Mouse (Mus musculus) limb, embryonic 12.5 days (tissue): ENCODE results near the gene Cldn10. TPM values are rescaled to one million over a fixed set of nuclear protein-coding genes. Genes with fewer than 3 reads are reported as not detected.
A peak's percentile ranks its signal among the peaks of the same experiment; 100 is the strongest.

ENCODE experiments used
- ATAC-seq: fragments of 200-750 bp; cut with Nextera tagmentation; 2 replicates; pipeline ENCODE4 v1.8.0; 2017; ENCODE audit warnings: low read depth, moderate TSS enrichment; ENCODE audit not compliant: insufficient number of reproducible peaks, insufficient read depth, low FRiP score, low TSS enrichment
- H3K27ac ChIP-seq: fragments of 300-500 bp; sonication (generic); 2 replicates; pipeline ENCODE4 v1.5.1; 2016; ENCODE audit warnings: mild to moderate bottlenecking, moderate library complexity
- H3K27me3 ChIP-seq: fragments of 300-500 bp; sonication (generic); 2 replicates; pipeline ENCODE4 v1.6.1; 2016; ENCODE audit warnings: mild to moderate bottlenecking, moderate library complexity
- H3K36me3 ChIP-seq: fragments of 300-500 bp; sonication (generic); 2 replicates; pipeline ENCODE4 v1.6.1; 2016; ENCODE audit warnings: mild to moderate bottlenecking, moderate library complexity
- H3K4me1 ChIP-seq: fragments of 300-500 bp; sonication (generic); replicated peaks from 2 replicates; pipeline ENCODE4 v1.6.1; 2016
- H3K4me2 ChIP-seq: fragments of 300-500 bp; sonication (generic); 2 replicates; pipeline ENCODE4 v1.6.1; 2016; ENCODE audit warnings: mild to moderate bottlenecking, moderate library complexity
- H3K4me3 ChIP-seq: fragments of 300-500 bp; sonication (generic); replicated peaks from 2 replicates; pipeline ENCODE4 v1.5.1; 2016; ENCODE audit warnings: mild to moderate bottlenecking
- H3K9ac ChIP-seq: fragments of 300-500 bp; sonication (generic); replicated peaks from 2 replicates; pipeline ENCODE4 v1.6.1; 2016; ENCODE audit warnings: mild to moderate bottlenecking, moderate library complexity
- H3K9me3 ChIP-seq: fragments of 300-500 bp; sonication (generic); 2 replicates; pipeline ENCODE4 v1.6.1; 2016; ENCODE audit warnings: mild to moderate bottlenecking, moderate library complexity
- WGBS: fragments of 180-500 bp; shearing (Covaris S2); methylation state at CpG from one replicate; pipeline ENCODE4 v1.1.7; 2016; 5-methylcytosine and 5-hydroxymethylcytosine counted together
- polyA plus RNA-seq: library from polyadenylated mRNA; unstranded; fragments of >200 nt; fragmentation: Nextera tagmentation; extraction: Ambion mirVana; gene quantifications from 2 replicates; pipeline ENCODE4 v1.2.1, GENCODE M21; 2016

Gene Cldn10
- polyA plus RNA-seq, 1 experiment from 2014 or later = 1.2 TPM

GRCm38 (mm10) chr14:118846834-118847233 is 59.1 kb downstream of the Cldn10 start:
- ATAC-seq = no peak
- H3K4me1 ChIP-seq = no peaks in the 10 kb centered on the region
- no peak overlapping the region for H3K27ac ChIP-seq
- no peaks in the 10 kb centered on the region for H3K9me3 ChIP-seq
- no peak overlapping the region for H3K4me2 ChIP-seq
- H3K9ac ChIP-seq = no peak overlapping the region
- no peak overlapping the region for H3K4me3 ChIP-seq
- peaks cover 18% of the 10 kb centered on the region; the same call in 1 of the 2 replicates for H3K27me3 ChIP-seq
- WGBS = 93% methylated on average over 10 of the region's 10 CpGs
- H3K36me3 ChIP-seq = no peaks in the 10 kb centered on the region

- Histone ChIP-seq H3K4me1 (peaks cover 3% of the 10 kb centered on the region; the same call in 1 of the 2 replicates), H3K36me3 (no peaks in the 10 kb centered on the region), H3K9me3 (no peaks in the 10 kb centered on the region), H3K4me3 (no peak overlapping the region), H3K27ac (no peak overlapping the region), H3K27me3 (peaks cover 18% of the 10 kb centered on the region; the same call in 1 of the 2 replicates), H3K4me2 (no peak overlapping the region), H3K9ac (no peak overlapping the region)
- no peak for ATAC-seq
- 71% methylated on average over 7 of the region's 7 CpGs for WGBS
These were observed 60.5 kb downstream of the Cldn10 start for GRCm38 (mm10) chr14:118848171-118848570.

- no peaks in the 10 kb centered on the region for H3K36me3 ChIP-seq
- H3K9me3 ChIP-seq = no peaks in the 10 kb centered on the region
- peaks cover 6% of the 10 kb centered on the region; the same call in 1 of the 2 replicates for H3K4me1 ChIP-seq
- H3K9ac ChIP-seq = no peak overlapping the region
- no peak overlapping the region for H3K4me3 ChIP-seq
- H3K27me3 ChIP-seq = peaks cover 34% of the 10 kb centered on the region
- no peak overlapping the region for H3K27ac ChIP-seq
- no peak overlapping the region for H3K4me2 ChIP-seq
- 75% methylated on average over 11 of the region's 11 CpGs for WGBS
- no peak for ATAC-seq
These were observed 62.4 kb downstream of the Cldn10 start for GRCm38 (mm10) chr14:118850011-118850695.

- WGBS = 44% methylated on average over 4 of the region's 4 CpGs
- no peaks in the 10 kb centered on the region for H3K9me3 ChIP-seq
- H3K36me3 ChIP-seq = no peaks in the 10 kb centered on the region
- H3K27ac ChIP-seq = no peak overlapping the region
- H3K27me3 ChIP-seq = peaks cover 39% of the 10 kb centered on the region
- no peak overlapping the region for H3K4me3 ChIP-seq
- peaks cover 10% of the 10 kb centered on the region; the same call in 1 of the 2 replicates for H3K4me1 ChIP-seq
- no peak overlapping the region for H3K4me2 ChIP-seq
- no peak overlapping the region for H3K9ac ChIP-seq
- no peak for ATAC-seq
These were observed 63.0 kb downstream of the Cldn10 start for GRCm38 (mm10) chr14:118850696-118851035.

- no peak overlapping the region for H3K27ac ChIP-seq
- ATAC-seq = no peak
These were observed 63.9 kb downstream of the Cldn10 start for GRCm38 (mm10) chr14:118851496-118852107.

GRCm38 (mm10) chr14:118854371-118855114 is 66.8 kb downstream of the Cldn10 start:
- Histone ChIP-seq H3K9me3 (no peaks in the 10 kb centered on the region), H3K27me3 (peaks cover 45% of the 10 kb centered on the region), H3K9ac (peak overlapping the region; percentile 56), H3K4me1 (peaks cover 19% of the 10 kb centered on the region), H3K27ac (no peak overlapping the region), H3K4me2 (peak overlapping the region; percentile 97), H3K36me3 (no peaks in the 10 kb centered on the region), H3K4me3 (peak overlapping the region; percentile 56)
- peak; percentile 81 for ATAC-seq
- WGBS = 2% methylated on average over 48 of the region's 48 CpGs

More at GRCm38 (mm10) chr14:118851496-118852107, 63.9 kb downstream of the Cldn10 start:
- H3K4me2 ChIP-seq = no peak overlapping the region
- H3K9me3 ChIP-seq = no peaks in the 10 kb centered on the region
- 45% methylated on average over 6 of the region's 6 CpGs for WGBS
- H3K4me3 ChIP-seq = no peak overlapping the region
- no peak overlapping the region for H3K9ac ChIP-seq
- H3K36me3 ChIP-seq = no peaks in the 10 kb centered on the region
- peaks cover 45% of the 10 kb centered on the region for H3K27me3 ChIP-seq
- H3K4me1 ChIP-seq = peaks cover 10% of the 10 kb centered on the region; the same call in 1 of the 2 replicates

- under 1% methylated on average over 28 of the region's 28 CpGs for WGBS
- Histone ChIP-seq H3K4me2 (peak overlapping the region; percentile 97), H3K9ac (peak overlapping the region; percentile 56), H3K36me3 (no peaks in the 10 kb centered on the region), H3K4me3 (peak overlapping the region; percentile 56), H3K9me3 (no peaks in the 10 kb centered on the region), H3K4me1 (peaks cover 19% of the 10 kb centered on the region), H3K27ac (no peak overlapping the region), H3K27me3 (peaks cover 45% of the 10 kb centered on the region)
- peak; percentile 63 for ATAC-seq
These were observed 67.6 kb downstream of the Cldn10 start for GRCm38 (mm10) chr14:118855141-118855800.

- Histone ChIP-seq H3K4me1 (peaks cover 19% of the 10 kb centered on the region), H3K36me3 (no peaks in the 10 kb centered on the region), H3K27me3 (peaks cover 45% of the 10 kb centered on the region), H3K9ac (no peak overlapping the region), H3K9me3 (no peaks in the 10 kb centered on the region), H3K27ac (no peak overlapping the region), H3K4me2 (no peak overlapping the region), H3K4me3 (no peak overlapping the region)
- no peak for ATAC-seq
- WGBS = 82% methylated on average over 6 of the region's 6 CpGs
These were observed 68.9 kb downstream of the Cldn10 start for GRCm38 (mm10) chr14:118856563-118856962.

- 16% methylated on average over 6 of the region's 6 CpGs for WGBS
- 0 out of 2 replicates have a peak overlapping the region, but pooled peaks have one; percentile 57 for H3K27ac ChIP-seq
- no peak overlapping the region for H3K9ac ChIP-seq
- no peak overlapping the region for H3K4me2 ChIP-seq
- no peak for ATAC-seq
- no peak overlapping the region for H3K4me3 ChIP-seq
- H3K36me3 ChIP-seq = no peaks in the 10 kb centered on the region
- H3K9me3 ChIP-seq = no peaks in the 10 kb centered on the region
- H3K27me3 ChIP-seq = peaks cover 40% of the 10 kb centered on the region
- H3K4me1 ChIP-seq = peaks cover 16% of the 10 kb centered on the region
These were observed 70.6 kb downstream of the Cldn10 start for GRCm38 (mm10) chr14:118858318-118858717.

- no peak for ATAC-seq
- Histone ChIP-seq H3K27me3 (peaks cover 12% of the 10 kb centered on the region), H3K9ac (no peak overlapping the region), H3K4me3 (no peak overlapping the region), H3K4me1 (peaks cover 9% of the 10 kb centered on the region; the same call in 1 of the 2 replicates), H3K9me3 (no peaks in the 10 kb centered on the region), H3K4me2 (no peak overlapping the region), H3K27ac (no peak overlapping the region), H3K36me3 (no peaks in the 10 kb centered on the region)
- 57% methylated on average over 7 of the region's 7 CpGs for WGBS
These were observed 74.5 kb downstream of the Cldn10 start for GRCm38 (mm10) chr14:118862253-118862652.

- Histone ChIP-seq H3K27ac (no peak overlapping the region), H3K4me2 (no peak overlapping the region), H3K36me3 (no peaks in the 10 kb centered on the region), H3K4me1 (peaks cover 4% of the 10 kb centered on the region), H3K4me3 (no peak overlapping the region), H3K9ac (no peak overlapping the region), H3K27me3 (peaks cover 7% of the 10 kb centered on the region; the same call in 1 of the 2 replicates), H3K9me3 (no peaks in the 10 kb centered on the region)
- 52% methylated on average over 4 of the region's 4 CpGs for WGBS
- no peak for ATAC-seq
These were observed 77.2 kb downstream of the Cldn10 start for GRCm38 (mm10) chr14:118864905-118865304.
